Mouse (Mus musculus) hindbrain, embryonic 11.5 days (tissue): ENCODE measurements at regions not wholly inside any gene's neighbourhood (a gene's known extent, or its start where the extent isn't known, plus 50 kb on each side); places are given as distances from the start of the nearest gene placed in this dataset.

Experiments
- ATAC-seq: fragments of 200-750 bp; cut with Nextera tagmentation; 2 replicates; pipeline ENCODE4 v1.8.0; 2017; ENCODE audit warnings: mild to moderate bottlenecking, moderate TSS enrichment, moderate library complexity; ENCODE audit not compliant: low FRiP score
- DNase-seq: peaks from one replicate; pipeline ENCODE4 v3.0.0-alpha.2; 2015; ENCODE audit warnings: low spot score
- H3K27ac ChIP-seq: fragments of 300-500 bp; sonication (generic); 2 replicates; pipeline ENCODE4 v1.5.1; 2014; ENCODE audit warnings: mild to moderate bottlenecking, low read depth, low read length
- H3K27me3 ChIP-seq: fragments of 300-500 bp; sonication (generic); 2 replicates; pipeline ENCODE4 v1.6.1; 2014; ENCODE audit warnings: mild to moderate bottlenecking, low read length, moderate library complexity, mixed read lengths; ENCODE audit not compliant: control insufficient read depth, insufficient read depth
- H3K36me3 ChIP-seq: fragments of 300-500 bp; sonication (generic); 2 replicates; pipeline ENCODE4 v1.6.1; 2014; ENCODE audit warnings: mild to moderate bottlenecking, low read length, moderate library complexity, mixed read lengths; ENCODE audit not compliant: control insufficient read depth, insufficient read depth
- H3K4me1 ChIP-seq: fragments of 300-500 bp; sonication (generic); replicated peaks from 2 replicates; pipeline ENCODE4 v1.6.1; 2014; ENCODE audit warnings: low read length, mixed read lengths; ENCODE audit not compliant: control insufficient read depth, insufficient read depth
- H3K4me2 ChIP-seq: fragments of 300-500 bp; sonication (generic); replicated peaks from 2 replicates; pipeline ENCODE4 v1.6.1; 2014; ENCODE audit warnings: mild to moderate bottlenecking, low read depth, low read length
- H3K4me3 ChIP-seq: fragments of 300-500 bp; sonication (generic); 2 replicates; pipeline ENCODE4 v1.5.1; 2014; ENCODE audit warnings: low read depth, low read length
- H3K9ac ChIP-seq: fragments of 300-500 bp; sonication (generic); 2 replicates; pipeline ENCODE4 v1.6.1; 2014; ENCODE audit warnings: low read depth, low read length
- H3K9me3 ChIP-seq: fragments of 300-500 bp; sonication (generic); 2 replicates; pipeline ENCODE4 v1.6.1; 2016; ENCODE audit warnings: low read length; ENCODE audit not compliant: control insufficient read depth
- WGBS: fragments of 180-500 bp; shearing (Covaris S2); extraction: QIAGEN DNeasy Blood & Tissue Kit; methylation state at CpG from one replicate; pipeline ENCODE4 v1.1.7; 2014; 5-methylcytosine and 5-hydroxymethylcytosine counted together

- H3K9me3 ChIP-seq, result no peaks in the 10 kb centered on the region
- no peak overlapping the region for H3K27ac ChIP-seq
- 49% methylated on average over 2 of the region's 2 CpGs for WGBS
- no peak overlapping the region for H3K4me3 ChIP-seq
- no peaks in the 10 kb centered on the region for H3K27me3 ChIP-seq
- H3K36me3 ChIP-seq, result no peaks in the 10 kb centered on the region
- H3K9ac ChIP-seq, result no peak overlapping the region
- no peak overlapping the region for H3K4me2 ChIP-seq
- DNase-seq (peak; percentile 5), ATAC-seq (no peak)
- no peaks in the 10 kb centered on the region for H3K4me1 ChIP-seq
Observed at GRCm38 (mm10) chr13:78524446-78524937, 324.9 kb upstream of the Nr2f1 start.

DNA sequence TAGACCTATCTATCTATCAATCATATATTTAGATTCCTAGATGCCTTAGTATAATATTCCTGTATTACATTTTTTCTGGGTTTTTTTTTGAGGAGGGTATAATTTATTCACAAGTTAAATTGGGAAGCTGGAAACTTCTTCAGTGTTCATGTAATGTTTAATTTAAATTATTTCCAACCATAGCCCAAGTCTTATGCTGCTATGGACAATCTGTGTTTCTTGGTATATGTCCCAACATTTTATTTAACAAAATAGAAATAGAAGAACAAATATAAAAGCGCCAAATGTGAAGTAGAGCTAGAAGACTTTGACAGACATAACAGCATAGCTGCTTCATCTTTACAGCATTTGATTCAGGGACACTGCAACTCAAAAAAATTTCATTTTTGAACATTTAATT is 321.2 kb upstream of the Nr2f1 start:
- no peak overlapping the region for H3K27ac ChIP-seq
- H3K4me2 ChIP-seq, result no peak overlapping the region
- DNase-seq (no peak), ATAC-seq (no peak)
- H3K4me1 ChIP-seq, result no peaks in the 10 kb centered on the region
- no peaks in the 10 kb centered on the region for H3K36me3 ChIP-seq
- H3K9me3 ChIP-seq, result no peaks in the 10 kb centered on the region
- no peak overlapping the region for H3K9ac ChIP-seq
- 90% methylated on average over 1 of the region's 1 CpGs for WGBS
- H3K27me3 ChIP-seq, result no peaks in the 10 kb centered on the region
- no peak overlapping the region for H3K4me3 ChIP-seq

DNA sequence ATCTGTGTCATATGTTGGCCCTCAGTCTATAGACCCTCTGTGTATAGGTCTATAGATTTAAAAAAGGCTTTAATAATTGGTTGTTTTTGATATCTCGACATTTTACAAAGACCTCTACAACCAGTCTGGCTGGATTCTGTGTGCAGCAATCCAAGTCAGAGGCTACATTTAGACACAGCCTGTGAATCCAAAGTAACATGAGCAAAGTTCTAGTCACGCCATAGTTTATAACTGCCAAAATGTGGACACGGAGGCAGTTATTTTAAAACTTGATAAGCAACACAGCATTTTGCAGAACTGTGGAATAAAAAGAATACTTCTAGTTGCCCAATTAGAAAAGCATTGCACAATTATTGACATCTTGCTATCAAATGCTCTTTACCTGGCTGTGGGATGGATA is 320.6 kb upstream of the Nr2f1 start:
- Histone ChIP-seq H3K36me3 (no peaks in the 10 kb centered on the region), H3K4me2 (no peak overlapping the region), H3K9ac (no peak overlapping the region), H3K27me3 (no peaks in the 10 kb centered on the region), H3K4me1 (no peaks in the 10 kb centered on the region), H3K27ac (no peak overlapping the region), H3K9me3 (no peaks in the 10 kb centered on the region), H3K4me3 (no peak overlapping the region)
- ATAC-seq, result no peak
- no peak for DNase-seq
- 84% methylated on average over 3 of the region's 3 CpGs for WGBS

DNA sequence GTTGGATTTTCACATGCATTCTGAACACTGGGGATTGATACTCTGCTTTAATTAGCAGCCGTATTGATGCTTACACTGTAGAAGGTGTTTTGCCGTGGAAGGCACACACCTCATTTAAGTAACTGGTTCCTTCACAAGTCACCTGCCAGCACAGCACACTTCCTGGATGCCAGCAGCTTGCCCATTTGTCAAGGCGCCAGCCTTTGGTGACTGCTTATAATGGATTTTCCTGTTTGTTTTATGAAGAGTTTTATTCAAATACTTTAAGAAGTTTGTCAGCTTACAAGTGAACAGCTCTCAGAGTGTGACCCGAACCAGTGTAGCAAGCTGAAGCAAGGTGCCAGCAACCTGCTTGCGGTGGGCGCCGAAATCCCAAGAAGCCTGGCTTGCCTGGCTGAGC is 301.0 kb upstream of the Nr2f1 start:
- 90% methylated on average over 7 of the region's 7 CpGs for WGBS

GRCm38 (mm10) chr13:78483760-78484357 is 284.3 kb upstream of the Nr2f1 start:
- Histone ChIP-seq H3K4me3 (no peak overlapping the region), H3K36me3 (no peaks in the 10 kb centered on the region), H3K4me2 (no peak overlapping the region), H3K9ac (no peak overlapping the region), H3K27ac (no peak overlapping the region), H3K27me3 (no peaks in the 10 kb centered on the region), H3K9me3 (no peaks in the 10 kb centered on the region), H3K4me1 (no peaks in the 10 kb centered on the region)
- DNase-seq (no peak), ATAC-seq (no peak)
- WGBS, result 81% methylated on average over 2 of the region's 2 CpGs

More for the DNA sequence above, 301.0 kb upstream of the Nr2f1 start:
- Histone ChIP-seq H3K36me3 (no peaks in the 10 kb centered on the region), H3K4me3 (no peak overlapping the region), H3K9me3 (no peaks in the 10 kb centered on the region), H3K27ac (no peak overlapping the region), H3K4me1 (no peaks in the 10 kb centered on the region), H3K4me2 (no peak overlapping the region), H3K9ac (no peak overlapping the region), H3K27me3 (no peaks in the 10 kb centered on the region)
- DNase-seq (no peak), ATAC-seq (no peak)

DNA sequence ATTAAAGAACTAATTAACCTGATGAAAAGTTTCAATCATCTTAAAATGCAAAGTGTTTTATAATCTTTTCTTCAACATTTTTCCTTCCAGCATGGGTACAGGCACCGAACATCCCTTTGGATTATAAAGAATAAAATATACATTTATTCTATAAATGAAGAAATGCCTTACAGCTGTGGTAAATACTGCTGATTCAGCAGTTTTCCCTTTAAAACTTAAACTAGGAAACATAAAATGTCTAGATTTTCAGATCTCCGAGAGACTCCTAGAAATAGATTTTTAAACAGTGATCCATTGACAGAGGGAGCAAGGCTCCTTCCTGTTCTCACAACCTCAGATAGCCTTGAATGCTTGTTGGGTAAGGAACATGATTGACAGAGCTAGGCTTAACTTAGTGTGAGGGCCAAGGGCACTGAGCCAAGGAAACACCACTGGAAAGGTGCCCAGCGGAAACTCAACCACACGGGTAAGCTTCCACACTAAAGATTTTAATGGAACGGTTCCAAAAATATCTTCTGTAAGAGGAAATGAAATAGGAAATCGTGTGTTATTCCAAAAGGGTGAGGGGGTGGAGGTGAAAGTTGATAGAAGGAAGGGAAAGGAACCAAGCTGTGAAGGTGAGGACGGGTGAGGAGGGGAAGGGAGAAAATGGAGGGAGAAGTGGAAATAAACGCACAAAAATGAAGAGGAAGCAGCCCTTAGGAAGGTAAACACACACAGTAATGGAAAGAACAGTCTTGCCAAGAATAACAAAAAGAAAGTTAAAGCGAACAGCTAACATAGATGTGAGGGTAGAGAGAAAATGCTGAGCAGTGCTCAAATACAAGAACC is 283.6 kb upstream of the Nr2f1 start:
- Histone ChIP-seq H3K4me1 (no peaks in the 10 kb centered on the region), H3K4me3 (no peak overlapping the region), H3K4me2 (no peak overlapping the region), H3K36me3 (no peaks in the 10 kb centered on the region), H3K27ac (no peak overlapping the region), H3K9ac (no peak overlapping the region), H3K9me3 (no peaks in the 10 kb centered on the region), H3K27me3 (no peaks in the 10 kb centered on the region)
- ATAC-seq, result no peak
- no peak for DNase-seq
- WGBS, result 66% methylated on average over 9 of the region's 9 CpGs

- H3K4me3 ChIP-seq, result no peak overlapping the region
- no peaks in the 10 kb centered on the region for H3K27me3 ChIP-seq
- H3K36me3 ChIP-seq, result no peaks in the 10 kb centered on the region
- no peak overlapping the region for H3K27ac ChIP-seq
- ATAC-seq, result no peak
- no peak overlapping the region for H3K9ac ChIP-seq
- H3K4me2 ChIP-seq, result no peak overlapping the region
- WGBS, result 60% methylated on average over 2 of the region's 2 CpGs
- no peaks in the 10 kb centered on the region for H3K9me3 ChIP-seq
- no peaks in the 10 kb centered on the region for H3K4me1 ChIP-seq
- DNase-seq, result no peak
Observed at GRCm38 (mm10) chr13:78451333-78452070, 251.9 kb upstream of the Nr2f1 start.

DNA sequence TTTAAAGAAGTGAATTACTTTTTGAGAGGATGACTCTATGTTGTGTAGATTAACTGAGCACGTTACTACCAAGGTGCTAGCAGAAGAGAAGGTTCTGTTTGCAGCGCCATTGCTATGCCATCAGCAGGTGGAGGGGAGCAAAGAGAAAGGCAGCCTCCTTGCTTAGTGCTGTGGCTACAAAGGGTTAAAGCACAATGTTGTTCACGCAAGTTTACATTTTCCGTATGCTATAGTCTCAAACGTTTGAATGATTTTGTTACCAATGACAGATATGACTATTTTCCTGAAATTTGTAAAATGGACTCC is 247.1 kb upstream of the Nr2f1 start:
- no peak overlapping the region for H3K27ac ChIP-seq
- H3K9ac ChIP-seq, result no peak overlapping the region
- H3K9me3 ChIP-seq, result no peaks in the 10 kb centered on the region
- H3K4me3 ChIP-seq, result no peak overlapping the region
- no peaks in the 10 kb centered on the region for H3K27me3 ChIP-seq
- 80% methylated on average over 5 of the region's 5 CpGs for WGBS
- no peak overlapping the region for H3K4me2 ChIP-seq
- peaks cover 3% of the 10 kb centered on the region; the same call in 1 of the 2 replicates for H3K4me1 ChIP-seq
- no peaks in the 10 kb centered on the region for H3K36me3 ChIP-seq
- ATAC-seq (no peak), DNase-seq (no peak)
